Mouse (Mus musculus) layer of hippocampus, postnatal 10 days (tissue): Measurements from ENCODE around the gene Dcun1d1. TPM values are rescaled to one million over a fixed set of nuclear protein-coding genes. Genes with fewer than 3 reads are reported as not detected.

Source experiments
- DNase-seq, 2 experiments: peaks; one replicate each; pipeline ENCODE4 v3.0.0; 2021; ENCODE audit warnings: low spot score in 2 of 2
- long read RNA-seq: library from polyadenylated mRNA; stranded (forward); transcript quantifications from one replicate; pipeline ENCODE4 v2.0.0, GENCODE M21; 2023
- total RNA-seq, 2 experiments: library from RNA; stranded (reverse); gene quantifications; 2 replicates each; pipeline ENCODE4 v1.2.3; 2021

Gene Dcun1d1
- total RNA-seq, result 10 to 100 TPM; 67.4 to 69.5 TPM
- long read RNA-seq, full-length matches to known transcripts, result 16 of 29 reads
- long read RNA-seq, partial matches to known transcripts, result 3 of 29 reads
- long read RNA-seq, other reads (novel, unspliced or antisense), result 10 of 29 reads

GRCm38 (mm10) chr3:35937345-35937744 is at the start of gene Dcun1d1:
TSS of gene Dcun1d1 (minus strand) at chr3:35937445.
- no peak for DNase-seq

- DNase-seq, result no peak
Measured at GRCm38 (mm10) chr3:35986266-35986665, 49.0 kb upstream of the Dcun1d1 start.

GRCm38 (mm10) chr3:35973551-35973950 is 36.3 kb upstream of the Dcun1d1 start:
- peak; percentile 18 to 27 for DNase-seq

GRCm38 (mm10) chr3:35972985-35973384 is 35.7 kb upstream of the Dcun1d1 start:
- DNase-seq, result peak; percentile 16 to 28

- peak in 1 of 2 experiments; percentile 17 for DNase-seq
Measured at GRCm38 (mm10) chr3:35971149-35971548, 33.9 kb upstream of the Dcun1d1 start.

GRCm38 (mm10) chr3:35970441-35970840 is 33.2 kb upstream of the Dcun1d1 start:
- no peak for DNase-seq

- no peak for DNase-seq
Measured at GRCm38 (mm10) chr3:35967366-35967921, 30.2 kb upstream of the Dcun1d1 start.

- no peak for DNase-seq
Measured at GRCm38 (mm10) chr3:35966493-35966892, 29.2 kb upstream of the Dcun1d1 start.

- DNase-seq, result no peak
Measured at GRCm38 (mm10) chr3:35964928-35965327, 27.7 kb upstream of the Dcun1d1 start.

GRCm38 (mm10) chr3:35963921-35964320 is 26.7 kb upstream of the Dcun1d1 start:
- DNase-seq, result no peak

GRCm38 (mm10) chr3:35963401-35963800 is 26.2 kb upstream of the Dcun1d1 start:
- no peak for DNase-seq

GRCm38 (mm10) chr3:35962967-35963366 is 25.7 kb upstream of the Dcun1d1 start:
- DNase-seq, result no peak

GRCm38 (mm10) chr3:35957230-35957629 is 20.0 kb upstream of the Dcun1d1 start:
- no peak for DNase-seq

- no peak for DNase-seq
Measured at GRCm38 (mm10) chr3:35954901-35955575, 17.8 kb upstream of the Dcun1d1 start.

GRCm38 (mm10) chr3:35953816-35954215 is 16.6 kb upstream of the Dcun1d1 start:
- no peak for DNase-seq

- DNase-seq, result no peak
Measured at GRCm38 (mm10) chr3:35953184-35953583, 15.9 kb upstream of the Dcun1d1 start.

GRCm38 (mm10) chr3:35948197-35948596 is 11.0 kb upstream of the Dcun1d1 start:
- no peak for DNase-seq

- DNase-seq, result no peak
Measured at GRCm38 (mm10) chr3:35940520-35941135, 3.4 kb upstream of the Dcun1d1 start.

GRCm38 (mm10) chr3:35940047-35940446 is 2.8 kb upstream of the Dcun1d1 start:
- DNase-seq, result no peak

- peak; percentile 31 to 32 for DNase-seq
Measured at GRCm38 (mm10) chr3:35933405-35933777, 3.9 kb downstream of the Dcun1d1 start.

- DNase-seq, result peak; percentile 74 to 86
Measured at GRCm38 (mm10) chr3:35932735-35933404, 4.4 kb downstream of the Dcun1d1 start.
